ENCODE assay signal across 9 mouse cellular contexts in the genomic region with DNA sequence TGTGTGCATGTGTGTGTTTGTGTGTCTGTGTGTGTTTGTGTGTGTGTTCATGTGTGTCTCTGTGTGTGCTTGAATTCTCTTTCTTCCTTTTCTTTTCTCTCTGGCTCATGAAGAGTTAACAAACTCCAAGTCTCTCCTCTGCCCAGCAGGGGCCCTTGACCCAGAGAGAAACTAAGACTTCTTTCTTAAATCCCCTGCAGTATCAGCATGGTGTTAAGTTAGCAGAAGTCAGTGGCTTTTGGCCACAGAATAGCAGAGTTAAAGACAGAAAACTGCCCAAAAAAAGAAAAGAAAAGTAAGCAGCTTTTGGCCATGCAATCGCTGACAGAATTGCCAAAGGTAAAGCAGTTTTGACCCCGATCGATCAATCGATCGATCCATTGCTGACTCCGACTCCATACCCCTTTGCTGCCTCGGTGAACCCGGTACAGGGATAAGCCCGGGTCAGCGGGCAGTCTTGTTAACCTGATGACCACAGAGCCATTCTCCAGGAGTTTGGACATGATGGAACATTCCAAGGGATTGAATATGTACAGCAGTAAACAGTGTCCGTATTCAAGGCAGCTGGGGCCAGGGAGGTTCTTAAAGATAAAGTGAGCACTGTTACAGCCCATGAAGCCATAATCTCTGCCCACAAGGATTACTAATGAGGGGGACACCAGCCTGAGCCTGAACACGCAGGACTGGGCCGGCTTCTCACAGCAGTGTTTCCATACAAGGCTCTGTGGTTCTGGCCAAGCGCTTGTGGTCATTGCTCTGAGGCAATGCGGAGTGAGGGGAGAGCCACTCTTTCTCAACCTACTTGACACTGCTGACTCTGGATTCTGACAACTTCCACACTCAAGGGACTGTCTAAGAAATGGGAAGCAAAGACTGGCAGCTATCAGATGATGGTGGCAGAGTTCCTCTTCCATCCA. TPM values are rescaled to one million over a fixed set of nuclear protein-coding genes. Genes with fewer than 3 reads are reported as not detected.
DNase-seq lines count a peak whose midpoint lies in the region; ATAC-seq lines count a peak whose summit lies in the region.
"Had no signal": no experiment of that assay in that cellular context is flagged by ENCODE, and none has a peak within 500 bp of the region (broad histone marks: within the 10 kb centered on the region; RNA-seq: fewer than 3 reads in every experiment).

No protein-coding gene starts in this region.

- peak overlapping the region; percentile 63 for H3K4me2 ChIP-seq in liver, embryonic 12.5 days
- H3K4me2 ChIP-seq in stomach, embryonic 16.5 days (ENCODE audit: low read depth, low read length), result peak overlapping the region; percentile 22; the same call in 1 of the 2 replicates
- H3K4me2 ChIP-seq: neural tube, embryonic 13.5 days had no signal

- no peaks in the 10 kb centered on the region for H3K9me3 ChIP-seq in liver, embryonic 12.5 days (replicated peaks)
- no peaks in the 10 kb centered on the region for H3K9me3 ChIP-seq in stomach, embryonic 16.5 days (replicated peaks; ENCODE audit: control insufficient read depth, low read length)
- H3K9me3 ChIP-seq: neural tube, embryonic 13.5 days had no signal

- H3K4me1 ChIP-seq in liver, embryonic 12.5 days, result peaks cover 89% of the 10 kb centered on the region
- peaks cover 18% of the 10 kb centered on the region for H3K4me1 ChIP-seq in stomach, embryonic 16.5 days (ENCODE audit: control insufficient read depth, insufficient read depth, low read length)
- H3K4me1 ChIP-seq: neural tube, embryonic 13.5 days had no signal

- peak overlapping the region; percentile 10 for H3K4me3 ChIP-seq in liver, embryonic 12.5 days
- H3K4me3 ChIP-seq in stomach, embryonic 16.5 days (replicated peaks; ENCODE audit: low read length), result no peak overlapping the region; the same call in 1 of the 2 replicates
- H3K4me3 ChIP-seq: neural tube, embryonic 13.5 days had no signal

- peak overlapping the region; percentile 96 for H3K27ac ChIP-seq in liver, embryonic 12.5 days
- H3K27ac ChIP-seq in stomach, embryonic 16.5 days (ENCODE audit: low read length), result peak overlapping the region; percentile 74
- H3K27ac ChIP-seq: neural tube, embryonic 13.5 days had no signal

- peaks cover 26% of the 10 kb centered on the region for H3K36me3 ChIP-seq in liver, embryonic 12.5 days
- H3K36me3 ChIP-seq in stomach, embryonic 16.5 days (ENCODE audit: control insufficient read depth, insufficient read depth, low read length), result no peaks in the 10 kb centered on the region
- H3K36me3 ChIP-seq: neural tube, embryonic 13.5 days had no signal

- peak overlapping the region; percentile 75 for H3K9ac ChIP-seq in liver, embryonic 12.5 days
- peak overlapping the region; percentile 54 for H3K9ac ChIP-seq in stomach, embryonic 16.5 days (ENCODE audit: low read length)
- H3K9ac ChIP-seq: neural tube, embryonic 13.5 days had no signal

- peak; percentile 31; the same call in 1 of the 2 replicates for ATAC-seq in frontal cortex, adult (ENCODE audit: low TSS enrichment)
- peak; percentile 58 for ATAC-seq in liver, embryonic 12.5 days
- ATAC-seq in stomach, embryonic 16.5 days (ENCODE audit: insufficient read depth, low FRiP score), result peak; percentile 51; the same call in 1 of the 2 replicates

- DNase-seq in frontal cortex, postnatal 25 days (ENCODE audit: low spot score in 2 of 2), result no peak
- peak; percentile 46 to 57 for DNase-seq in right cerebral cortex, postnatal 10 days (ENCODE audit: low spot score in 2 of 2)
- DNase-seq in right cerebral cortex, postnatal 36 days (ENCODE audit: low spot score in 2 of 2), result no peak
- no peak for DNase-seq in cerebellum, postnatal 25 days
- no peak for DNase-seq in cerebellum, adult 9-10 months

- no peaks in the 10 kb centered on the region for H3K27me3 ChIP-seq in liver, embryonic 12.5 days (replicated peaks)
- H3K27me3 ChIP-seq in stomach, embryonic 16.5 days (ENCODE audit: control insufficient read depth, insufficient read depth, low read length), result no peaks in the 10 kb centered on the region
- H3K27me3 ChIP-seq: neural tube, embryonic 13.5 days had no signal

- 30% methylated on average over 15 of the region's 15 CpGs for WGBS in liver, embryonic 12.5 days (ENCODE audit: insufficient replicate concordance)
- 28% methylated on average over 15 of the region's 15 CpGs for WGBS in stomach, embryonic 16.5 days

RNA-seq across cellular contexts. Expression of a gene that starts 11.9 kb away (rescaled TPM):
- 10.2 and 11.3 TPM in 2 replicates for polyA plus RNA-seq in liver, embryonic 12.5 days (2016; fragmentation: Nextera tagmentation; extraction: Ambion mirVana)
- polyA plus RNA-seq in stomach, embryonic 16.5 days (2015; fragmentation: Nextera tagmentation; extraction: Ambion mirVana), result 29.5 and 34.1 TPM in 2 replicates

RNA-seq across cellular contexts. Expression of a gene that starts 17.5 kb away (rescaled TPM):
- polyA plus RNA-seq in liver, embryonic 12.5 days (2016; fragmentation: Nextera tagmentation; extraction: Ambion mirVana), result 62.9 and 65.0 TPM in 2 replicates
- polyA plus RNA-seq in stomach, embryonic 16.5 days (2015; fragmentation: Nextera tagmentation; extraction: Ambion mirVana), result 4.3 and 4.6 TPM in 2 replicates

RNA-seq across cellular contexts. Expression of a gene that starts 41.5 kb away (rescaled TPM):
- polyA plus RNA-seq in liver, embryonic 12.5 days (2016; fragmentation: Nextera tagmentation; extraction: Ambion mirVana), result 1.7 and 2.5 TPM in 2 replicates
- polyA plus RNA-seq in stomach, embryonic 16.5 days (2015; fragmentation: Nextera tagmentation; extraction: Ambion mirVana), result 0.20 and 0.30 TPM in 2 replicates

RNA-seq across cellular contexts. Expression of a gene that starts 49.9 kb away (rescaled TPM):
- polyA plus RNA-seq in liver, embryonic 12.5 days (2016; fragmentation: Nextera tagmentation; extraction: Ambion mirVana), result 0.12 TPM in 1 of 2 replicates, not detected in the other
- polyA plus RNA-seq in stomach, embryonic 16.5 days (2015; fragmentation: Nextera tagmentation; extraction: Ambion mirVana), result 0.59 and 1.0 TPM in 2 replicates

RNA-seq across cellular contexts. Expression of a gene that starts 53.1 kb away (rescaled TPM):
- polyA plus RNA-seq in liver, embryonic 12.5 days (2016; fragmentation: Nextera tagmentation; extraction: Ambion mirVana), result 33.4 and 34.0 TPM in 2 replicates
- 40.6 and 40.8 TPM in 2 replicates for polyA plus RNA-seq in stomach, embryonic 16.5 days (2015; fragmentation: Nextera tagmentation; extraction: Ambion mirVana)

Comparison
In these comparisons a context has a peak if more than half of its experiments do, and no peak if none do; other contexts are left out.
1. DNase-seq: peak in right cerebral cortex, postnatal 10 days (2 of 2); none in frontal cortex, postnatal 25 days (0 of 2), right cerebral cortex, postnatal 36 days (0 of 2), cerebellum, postnatal 25 days (0 of 2) and cerebellum, adult 9-10 months (single experiment).
2. RNA of a gene that starts 17.5 kb away (polyA plus RNA-seq): 62.9 to 65.0 TPM in liver, embryonic 12.5 days; 4.3 to 4.6 TPM in stomach, embryonic 16.5 days; every median in the first group is over 10 times any median in the second.
3. Peak in every context shown above with its lines, with median percentiles within 50 percentile points of each other: ATAC-seq.